Mouse (Mus musculus): ENCODE results near the gene Selenon. TPM values are rescaled to one million over a fixed set of nuclear protein-coding genes. Genes with fewer than 3 reads are reported as not detected.

Gene Selenon
- polyA plus RNA-seq, 1 experiment from 2014 or later, result 15.6 TPM

DNA sequence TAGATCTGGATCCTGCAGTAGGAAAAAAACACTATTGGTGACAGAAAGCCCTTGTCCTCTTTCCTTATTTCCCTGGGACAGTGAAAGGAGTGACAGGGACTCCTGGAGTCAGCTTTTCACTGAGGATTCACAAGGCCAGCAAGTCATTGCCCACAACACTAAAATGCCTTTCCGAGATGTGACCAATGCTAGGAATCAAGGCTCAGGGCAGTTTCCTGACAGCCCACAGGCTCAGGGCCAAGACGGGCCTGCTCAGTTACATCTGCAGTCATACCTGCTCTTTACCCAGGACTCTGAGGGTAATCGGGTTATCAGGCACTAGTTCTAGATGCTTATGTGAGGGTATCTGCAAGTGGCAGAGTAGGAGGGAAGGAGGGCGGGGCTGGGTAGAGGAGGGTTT is 28.5 kb downstream of the Selenon start:
- Histone ChIP-seq H3K4me2 (replicated peaks; ENCODE audit: low read depth, low read length) (no peak overlapping the region), H3K4me1 (ENCODE audit: control insufficient read depth, insufficient read depth, low read length) (no peaks in the 10 kb centered on the region), H3K27ac (ENCODE audit: low read depth, low read length) (no peak overlapping the region), H3K4me3 (ENCODE audit: low read length) (no peak overlapping the region), H3K27me3 (ENCODE audit: control insufficient read depth, insufficient read depth, low read length) (no peaks in the 10 kb centered on the region), H3K9me3 (ENCODE audit: control insufficient read depth, low read length) (no peaks in the 10 kb centered on the region), H3K36me3 (ENCODE audit: control insufficient read depth, insufficient read depth, low read length) (peaks cover 64% of the 10 kb centered on the region), H3K9ac (ENCODE audit: low read depth, low read length) (no peak overlapping the region)
- WGBS, result 90% methylated on average over 4 of the region's 4 CpGs
- no peak for ATAC-seq (ENCODE audit: low FRiP score, low TSS enrichment)

DNA sequence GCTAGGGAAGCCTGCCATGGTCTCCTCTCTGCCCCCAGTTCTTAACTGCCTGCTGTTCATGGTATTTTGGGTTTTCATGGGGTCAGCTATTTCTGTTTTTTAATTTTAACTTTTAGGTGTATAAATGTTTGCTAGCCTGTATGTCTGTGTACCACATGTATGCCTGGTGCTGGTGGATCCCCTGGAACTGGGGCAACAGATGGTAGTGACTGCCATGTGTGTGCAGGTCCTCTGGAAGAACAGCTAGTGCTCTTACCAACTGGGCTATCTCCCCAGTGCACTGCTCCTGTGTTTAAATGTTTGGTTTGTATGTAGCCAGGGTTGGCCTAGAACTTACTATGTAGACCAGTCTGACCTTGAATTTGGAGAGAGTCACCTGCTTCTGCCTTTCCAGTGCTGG is 32.7 kb downstream of the Selenon start:
- H3K9ac ChIP-seq (ENCODE audit: low read depth, low read length), result no peak overlapping the region
- no peak overlapping the region for H3K4me3 ChIP-seq (ENCODE audit: low read length)
- ATAC-seq (ENCODE audit: low FRiP score, low TSS enrichment), result no peak
- H3K27ac ChIP-seq (ENCODE audit: low read depth, low read length), result no peak overlapping the region
- H3K4me1 ChIP-seq (ENCODE audit: control insufficient read depth, insufficient read depth, low read length), result 0 out of 2 replicates have a peak, but pooled peaks cover 4% of the 10 kb centered on the region
- H3K4me2 ChIP-seq (replicated peaks; ENCODE audit: low read depth, low read length), result no peak overlapping the region
- H3K36me3 ChIP-seq (ENCODE audit: control insufficient read depth, insufficient read depth, low read length), result peaks cover 27% of the 10 kb centered on the region
- H3K27me3 ChIP-seq (ENCODE audit: control insufficient read depth, insufficient read depth, low read length), result no peaks in the 10 kb centered on the region
- no peaks in the 10 kb centered on the region for H3K9me3 ChIP-seq (ENCODE audit: control insufficient read depth, low read length)

DNA sequence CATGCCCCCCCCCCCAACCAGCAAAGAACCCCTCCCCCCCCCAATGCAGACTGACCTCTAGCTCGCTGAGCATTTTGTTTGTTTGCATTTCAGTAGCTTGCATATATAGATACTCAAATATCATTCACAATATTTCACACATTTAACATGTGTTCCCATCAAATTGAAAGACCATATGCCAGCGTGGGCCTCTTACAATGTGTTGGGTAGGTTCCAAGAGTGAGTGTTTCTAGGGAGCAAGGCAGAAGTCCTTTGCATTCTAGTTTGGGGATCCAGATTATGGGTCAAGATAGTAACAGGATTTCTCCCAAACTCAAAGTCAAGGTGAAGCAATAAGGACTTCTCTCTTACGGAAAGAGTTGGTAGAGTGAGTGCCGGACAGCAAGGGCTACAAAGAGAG is 33.4 kb downstream of the Selenon start:
- Histone ChIP-seq H3K4me1 (ENCODE audit: control insufficient read depth, insufficient read depth, low read length) (0 out of 2 replicates have a peak, but pooled peaks cover 4% of the 10 kb centered on the region), H3K27ac (ENCODE audit: low read depth, low read length) (no peak overlapping the region), H3K9ac (ENCODE audit: low read depth, low read length) (no peak overlapping the region), H3K4me3 (ENCODE audit: low read length) (no peak overlapping the region), H3K36me3 (ENCODE audit: control insufficient read depth, insufficient read depth, low read length) (peaks cover 19% of the 10 kb centered on the region), H3K4me2 (replicated peaks; ENCODE audit: low read depth, low read length) (no peak overlapping the region), H3K9me3 (ENCODE audit: control insufficient read depth, low read length) (no peaks in the 10 kb centered on the region), H3K27me3 (ENCODE audit: control insufficient read depth, insufficient read depth, low read length) (no peaks in the 10 kb centered on the region)
- WGBS, result 98% methylated on average over 4 of the region's 4 CpGs
- no peak for ATAC-seq (ENCODE audit: low FRiP score, low TSS enrichment)

DNA sequence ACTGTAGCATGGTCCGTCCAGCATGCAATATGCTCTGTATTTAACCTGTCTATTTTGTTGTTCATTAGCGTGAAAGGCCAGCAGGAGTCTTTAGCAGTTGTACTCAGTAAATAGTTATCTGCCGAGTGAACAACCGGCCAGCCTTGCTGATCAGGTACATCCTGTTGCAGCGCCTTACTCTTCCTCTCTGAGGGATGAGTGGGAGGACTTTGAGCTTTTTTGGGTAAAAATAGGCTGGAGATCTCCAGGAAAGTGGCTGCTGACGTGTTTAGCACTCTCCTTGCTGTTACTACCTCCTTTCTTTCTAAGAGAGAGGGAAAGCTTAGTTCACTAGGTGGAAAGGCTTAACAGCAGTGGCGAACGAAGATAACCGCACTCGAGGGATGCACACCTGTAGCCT is 34.2 kb downstream of the Selenon start:
- Histone ChIP-seq H3K4me3 (ENCODE audit: low read length) (no peak overlapping the region), H3K9ac (ENCODE audit: low read depth, low read length) (no peak overlapping the region), H3K9me3 (ENCODE audit: control insufficient read depth, low read length) (no peaks in the 10 kb centered on the region), H3K4me2 (replicated peaks; ENCODE audit: low read depth, low read length) (no peak overlapping the region), H3K27me3 (ENCODE audit: control insufficient read depth, insufficient read depth, low read length) (no peaks in the 10 kb centered on the region), H3K36me3 (ENCODE audit: control insufficient read depth, insufficient read depth, low read length) (peaks cover 14% of the 10 kb centered on the region), H3K4me1 (ENCODE audit: control insufficient read depth, insufficient read depth, low read length) (peaks cover 5% of the 10 kb centered on the region), H3K27ac (ENCODE audit: low read depth, low read length) (no peak overlapping the region)
- WGBS, result 86% methylated on average over 10 of the region's 10 CpGs
- ATAC-seq (ENCODE audit: low FRiP score, low TSS enrichment), result no peak

DNA sequence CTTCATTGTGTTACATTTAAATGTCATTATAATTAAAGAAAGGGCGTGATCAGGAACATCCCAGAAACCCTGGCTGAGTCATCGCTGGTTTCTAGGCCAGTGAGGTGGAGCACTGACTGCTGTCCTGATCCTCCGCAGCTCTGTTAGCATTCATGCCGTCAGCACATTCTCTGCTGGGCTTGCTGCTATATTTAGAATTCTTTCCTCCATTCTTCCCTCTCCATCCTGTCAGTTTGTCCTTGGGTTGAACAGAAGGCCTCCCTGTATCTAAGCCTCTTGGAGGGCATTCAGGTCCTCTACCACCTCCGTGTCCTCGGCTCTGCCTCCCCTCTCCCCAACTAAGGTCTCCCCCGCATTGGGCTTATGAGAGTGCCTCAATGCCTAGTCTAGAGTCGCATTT is 35.0 kb downstream of the Selenon start:
- no peak for ATAC-seq (ENCODE audit: low FRiP score, low TSS enrichment)
- Histone ChIP-seq H3K9ac (ENCODE audit: low read depth, low read length) (no peak overlapping the region), H3K36me3 (ENCODE audit: control insufficient read depth, insufficient read depth, low read length) (peaks cover 12% of the 10 kb centered on the region), H3K9me3 (ENCODE audit: control insufficient read depth, low read length) (no peaks in the 10 kb centered on the region), H3K27me3 (ENCODE audit: control insufficient read depth, insufficient read depth, low read length) (no peaks in the 10 kb centered on the region), H3K27ac (ENCODE audit: low read depth, low read length) (no peak overlapping the region), H3K4me3 (ENCODE audit: low read length) (no peak overlapping the region), H3K4me2 (replicated peaks; ENCODE audit: low read depth, low read length) (no peak overlapping the region), H3K4me1 (ENCODE audit: control insufficient read depth, insufficient read depth, low read length) (peaks cover 10% of the 10 kb centered on the region)
- 76% methylated on average over 8 of the region's 8 CpGs for WGBS

DNA sequence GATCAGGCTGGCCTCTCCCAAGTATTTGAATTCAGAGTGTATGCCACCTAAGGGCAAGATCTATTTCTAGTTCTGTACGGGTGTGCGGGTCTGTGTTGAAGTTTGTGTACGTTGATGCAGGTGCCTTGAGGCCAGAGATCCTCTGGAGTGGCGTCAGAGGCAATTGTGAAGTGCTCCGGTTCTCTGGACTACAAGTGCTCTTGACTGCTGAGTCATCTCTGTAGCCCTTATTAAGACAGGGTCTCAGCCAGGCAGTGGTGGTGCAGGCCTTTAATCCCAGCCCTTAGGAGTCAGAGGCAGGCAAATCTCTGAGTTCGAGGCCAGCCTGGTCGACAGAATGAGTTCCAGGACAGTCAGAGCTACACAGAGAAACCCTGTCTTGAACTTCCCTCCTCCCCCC is 36.4 kb downstream of the Selenon start:
- Histone ChIP-seq H3K36me3 (ENCODE audit: control insufficient read depth, insufficient read depth, low read length) (0 out of 2 replicates have a peak, but pooled peaks cover 6% of the 10 kb centered on the region), H3K27me3 (ENCODE audit: control insufficient read depth, insufficient read depth, low read length) (no peaks in the 10 kb centered on the region)
- no peak for ATAC-seq (ENCODE audit: low FRiP score, low TSS enrichment)

DNA sequence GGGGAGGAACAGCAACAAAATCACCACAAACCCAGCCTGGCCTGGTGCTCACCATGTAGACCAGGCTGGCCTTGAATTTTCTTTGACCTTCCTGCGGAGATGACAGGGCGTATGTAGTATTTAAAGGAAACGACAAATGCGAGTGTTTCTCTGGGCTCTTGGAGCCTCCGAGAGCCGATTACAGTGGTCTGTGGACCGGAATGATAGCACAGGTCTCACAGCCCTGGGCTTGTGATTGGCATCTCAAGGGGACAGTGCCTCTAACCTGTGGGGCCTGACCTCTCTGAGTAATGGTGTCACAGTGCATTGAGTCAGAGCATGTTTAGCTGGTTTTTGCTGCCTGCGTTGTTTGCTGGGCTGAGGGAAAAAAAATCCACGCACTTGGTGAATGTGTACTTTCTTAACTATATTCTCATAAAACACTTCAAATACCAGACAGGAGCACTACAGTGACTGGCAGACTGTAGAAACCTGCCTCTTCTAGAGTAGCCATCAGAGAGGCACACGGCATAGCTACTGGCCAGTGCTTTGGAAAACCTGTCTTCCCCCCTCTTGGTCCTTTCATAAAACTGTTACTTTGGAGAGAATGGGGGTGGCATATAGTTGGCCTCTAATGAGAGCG is 37.5 kb downstream of the Selenon start:
- no peak for ATAC-seq (ENCODE audit: low FRiP score, low TSS enrichment)
- Histone ChIP-seq H3K27ac (ENCODE audit: low read depth, low read length) (no peak overlapping the region), H3K4me1 (ENCODE audit: control insufficient read depth, insufficient read depth, low read length) (peaks cover 17% of the 10 kb centered on the region), H3K36me3 (ENCODE audit: control insufficient read depth, insufficient read depth, low read length) (no peaks in the 10 kb centered on the region), H3K27me3 (ENCODE audit: control insufficient read depth, insufficient read depth, low read length) (no peaks in the 10 kb centered on the region), H3K9me3 (ENCODE audit: control insufficient read depth, low read length) (no peaks in the 10 kb centered on the region), H3K9ac (ENCODE audit: low read depth, low read length) (no peak overlapping the region), H3K4me2 (replicated peaks; ENCODE audit: low read depth, low read length) (no peak overlapping the region), H3K4me3 (ENCODE audit: low read length) (no peak overlapping the region)
- 84% methylated on average over 11 of the region's 11 CpGs for WGBS

More for the DNA sequence above, 36.4 kb downstream of the Selenon start:
- Histone ChIP-seq H3K4me1 (ENCODE audit: control insufficient read depth, insufficient read depth, low read length) (peaks cover 17% of the 10 kb centered on the region), H3K4me3 (ENCODE audit: low read length) (no peak overlapping the region), H3K9ac (ENCODE audit: low read depth, low read length) (no peak overlapping the region), H3K9me3 (ENCODE audit: control insufficient read depth, low read length) (no peaks in the 10 kb centered on the region), H3K27ac (ENCODE audit: low read depth, low read length) (no peak overlapping the region), H3K4me2 (replicated peaks; ENCODE audit: low read depth, low read length) (no peak overlapping the region)
- 83% methylated on average over 7 of the region's 7 CpGs for WGBS

DNA sequence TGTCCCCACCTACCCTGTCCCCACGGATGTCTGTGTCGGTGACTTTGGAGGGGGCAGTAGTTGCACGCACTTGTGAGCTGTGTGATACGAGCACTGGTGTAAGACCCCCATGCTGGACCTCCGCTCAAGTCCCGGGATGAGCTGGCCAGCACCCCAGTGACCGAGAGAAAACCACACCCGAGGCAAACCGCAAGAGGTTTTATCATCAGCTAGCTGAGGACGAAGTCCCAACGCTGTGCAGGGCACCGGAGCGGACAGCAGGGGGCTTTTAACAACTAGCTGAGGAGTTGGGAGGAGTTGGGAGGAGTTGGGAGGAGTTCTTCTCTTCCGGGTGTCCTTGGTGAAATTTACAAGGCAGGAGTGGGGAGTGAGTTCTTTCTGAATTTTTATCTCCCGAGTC is 39.2 kb downstream of the Selenon start:
- Histone ChIP-seq H3K4me1 (ENCODE audit: control insufficient read depth, insufficient read depth, low read length) (peaks cover 17% of the 10 kb centered on the region), H3K27ac (ENCODE audit: low read depth, low read length) (no peak overlapping the region), H3K9me3 (ENCODE audit: control insufficient read depth, low read length) (no peaks in the 10 kb centered on the region), H3K4me3 (ENCODE audit: low read length) (peak overlapping the region; percentile 16; the same call in 1 of the 2 replicates), H3K27me3 (ENCODE audit: control insufficient read depth, insufficient read depth, low read length) (no peaks in the 10 kb centered on the region), H3K4me2 (replicated peaks; ENCODE audit: low read depth, low read length) (peak overlapping the region; percentile 43), H3K36me3 (ENCODE audit: control insufficient read depth, insufficient read depth, low read length) (no peaks in the 10 kb centered on the region), H3K9ac (ENCODE audit: low read depth, low read length) (peak overlapping the region; percentile 34; the same call in 1 of the 2 replicates)
- ATAC-seq (ENCODE audit: low FRiP score, low TSS enrichment), result 0 out of 2 replicates have a peak, but pooled peaks have one; percentile 40
- 15% methylated on average over 15 of the region's 15 CpGs for WGBS

DNA sequence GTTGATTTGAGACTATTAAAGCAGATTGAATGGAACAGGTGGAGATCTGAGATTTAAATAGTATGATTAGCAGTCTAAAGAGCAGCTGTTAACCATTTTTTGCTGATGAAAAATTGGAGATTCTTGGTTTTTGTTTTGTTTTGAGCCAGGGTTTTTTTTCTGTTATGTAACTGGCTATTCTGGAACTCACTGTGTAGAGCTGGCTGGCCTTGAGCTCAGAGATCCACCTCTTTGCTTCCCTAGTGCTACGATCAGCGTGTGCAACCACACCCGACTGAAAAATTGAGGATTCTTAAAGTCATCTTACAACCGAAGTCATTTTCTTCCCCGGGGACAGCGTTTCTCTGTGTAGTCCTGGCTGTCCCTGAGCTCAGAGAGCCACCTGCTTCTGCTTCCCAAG is 40.2 kb downstream of the Selenon start:
- H3K36me3 ChIP-seq (ENCODE audit: control insufficient read depth, insufficient read depth, low read length), result no peaks in the 10 kb centered on the region
- no peak overlapping the region for H3K27ac ChIP-seq (ENCODE audit: low read depth, low read length)
- peak overlapping the region; percentile 58; the same call in 1 of the 2 replicates for H3K9ac ChIP-seq (ENCODE audit: low read depth, low read length)
- H3K9me3 ChIP-seq (ENCODE audit: control insufficient read depth, low read length), result no peaks in the 10 kb centered on the region
- H3K4me1 ChIP-seq (ENCODE audit: control insufficient read depth, insufficient read depth, low read length), result peaks cover 13% of the 10 kb centered on the region
- no peaks in the 10 kb centered on the region for H3K27me3 ChIP-seq (ENCODE audit: control insufficient read depth, insufficient read depth, low read length)
- no peak for ATAC-seq (ENCODE audit: low FRiP score, low TSS enrichment)
- H3K4me2 ChIP-seq (replicated peaks; ENCODE audit: low read depth, low read length), result peak overlapping the region; percentile 67
- 76% methylated on average over 6 of the region's 6 CpGs for WGBS
- H3K4me3 ChIP-seq (ENCODE audit: low read length), result peak overlapping the region; percentile 52
